Mouse (Mus musculus) small intestine, adult 2 months (tissue): ENCODE data around the gene Mical3.

Experiments used
- CTCF ChIP-seq: fragments of 200-500 bp; IDR thresholded peaks from 2 replicates; pipeline ENCODE4 v1.5.1; 2012; ENCODE audit warnings: low read depth, mild to moderate bottlenecking, control low read depth, inconsistent platforms, low read length, moderate library complexity, mixed read lengths; ENCODE audit not compliant: insufficient replicate concordance, insufficient read length; ENCODE audit errors: extremely low read depth
- POLR2A ChIP-seq: fragments of 200-500 bp; IDR thresholded peaks from 2 replicates; pipeline ENCODE4 v1.6.1; 2012; ENCODE audit warnings: low read depth, mild to moderate bottlenecking, control low read depth, inconsistent platforms, low read length, moderate library complexity

GRCm38 (mm10) chr6:121093662-121094408, 37.0 kb downstream of the Mical3 start:
- TF ChIP-seq CTCF: no peak
- no peak for TF ChIP-seq POLR2A
